Mouse (Mus musculus): ENCODE measurements around the gene Accs. TPM values are rescaled to one million over a fixed set of nuclear protein-coding genes. Genes with fewer than 3 reads are reported as not detected.

Accs gene
- polyA plus RNA-seq, 1 experiment from 2014 or later, result 7.7 TPM

DNA sequence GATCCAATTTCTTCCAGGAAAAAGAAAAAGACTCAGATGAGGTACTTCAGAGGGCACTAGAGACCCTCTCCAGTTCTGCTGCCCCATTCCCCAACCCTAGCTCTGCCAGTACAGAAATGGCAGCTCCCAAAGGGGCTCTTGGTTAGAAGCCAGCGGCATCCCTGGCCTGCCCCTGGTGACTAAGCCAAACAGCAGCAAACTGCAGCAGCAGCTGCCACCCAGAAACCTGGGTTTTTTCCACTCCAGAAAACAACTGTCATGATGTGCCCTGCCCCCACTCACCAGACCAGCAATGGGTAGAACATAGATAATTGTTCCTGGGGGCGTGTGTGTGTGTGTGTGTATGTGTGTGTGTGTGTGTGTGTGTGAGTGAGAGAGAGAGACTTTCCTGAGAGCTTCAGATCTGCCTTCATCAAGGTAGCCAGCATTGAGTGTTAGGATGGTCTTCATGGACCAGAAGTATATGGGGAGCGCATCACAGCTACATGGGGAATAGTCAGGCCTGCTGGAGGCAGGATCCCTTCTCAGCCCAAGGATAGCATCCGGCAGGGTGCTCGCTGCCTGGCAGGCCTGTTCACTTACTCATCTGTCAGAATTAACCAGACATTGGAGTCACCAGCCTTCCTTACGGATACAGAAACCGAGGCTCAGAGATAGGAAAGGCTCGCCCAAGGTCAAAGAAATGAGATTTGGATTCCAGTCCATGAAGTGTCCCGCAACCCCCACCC is 32.1 kb upstream of the Accs start:
- no peak for ATAC-seq (replicated peaks; ENCODE audit: low FRiP score)
- no peaks in the 10 kb centered on the region for H3K9me3 ChIP-seq (ENCODE audit: control insufficient read depth, low read length)
- H3K36me3 ChIP-seq (ENCODE audit: control insufficient read depth, insufficient read depth, low read length), result no peaks in the 10 kb centered on the region
- H3K27me3 ChIP-seq (ENCODE audit: control insufficient read depth, insufficient read depth, low read length), result no peaks in the 10 kb centered on the region
- no peak overlapping the region for H3K27ac ChIP-seq (ENCODE audit: low read depth, low read length)
- no peak overlapping the region for H3K4me2 ChIP-seq (ENCODE audit: low read depth, low read length, severe bottlenecking)
- no peak for DNase-seq (ENCODE audit: low spot score)
- no peak overlapping the region for H3K9ac ChIP-seq (ENCODE audit: low read length)
- 88% methylated on average over 9 of the region's 9 CpGs for WGBS
- H3K4me1 ChIP-seq (replicated peaks; ENCODE audit: control insufficient read depth, insufficient read depth, low read length), result no peaks in the 10 kb centered on the region
- no peak overlapping the region for H3K4me3 ChIP-seq (ENCODE audit: low read depth, low read length)

DNA sequence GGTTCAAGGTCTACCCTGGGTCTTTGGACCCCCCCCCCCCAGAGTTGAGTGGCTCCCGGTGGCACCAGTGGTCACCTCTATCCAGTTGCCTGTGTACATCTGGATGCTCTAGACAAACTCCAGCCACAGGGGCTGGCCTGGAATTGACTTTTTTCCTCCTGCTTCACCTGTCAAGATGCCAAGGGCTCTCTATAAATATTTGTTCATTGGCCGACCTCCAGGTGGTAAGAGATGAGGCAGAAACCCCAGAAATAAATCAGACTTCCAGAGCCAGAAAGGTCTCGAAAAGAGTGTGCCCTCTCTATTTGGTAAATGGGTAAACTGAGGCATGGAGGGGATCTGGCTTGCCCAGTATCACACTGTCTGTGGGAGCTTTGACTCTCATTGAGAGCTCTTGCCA is 31.2 kb upstream of the Accs start:
- DNase-seq (ENCODE audit: low spot score) (no peak), ATAC-seq (replicated peaks; ENCODE audit: low FRiP score) (no peak)
- Histone ChIP-seq H3K9ac (ENCODE audit: low read length) (no peak overlapping the region), H3K4me3 (ENCODE audit: low read depth, low read length) (no peak overlapping the region), H3K36me3 (ENCODE audit: control insufficient read depth, insufficient read depth, low read length) (no peaks in the 10 kb centered on the region), H3K9me3 (ENCODE audit: control insufficient read depth, low read length) (no peaks in the 10 kb centered on the region), H3K4me1 (replicated peaks; ENCODE audit: control insufficient read depth, insufficient read depth, low read length) (no peaks in the 10 kb centered on the region), H3K27ac (ENCODE audit: low read depth, low read length) (no peak overlapping the region), H3K27me3 (ENCODE audit: control insufficient read depth, insufficient read depth, low read length) (no peaks in the 10 kb centered on the region), H3K4me2 (ENCODE audit: low read depth, low read length, severe bottlenecking) (no peak overlapping the region)
- WGBS, result 80% methylated on average over 3 of the region's 3 CpGs

DNA sequence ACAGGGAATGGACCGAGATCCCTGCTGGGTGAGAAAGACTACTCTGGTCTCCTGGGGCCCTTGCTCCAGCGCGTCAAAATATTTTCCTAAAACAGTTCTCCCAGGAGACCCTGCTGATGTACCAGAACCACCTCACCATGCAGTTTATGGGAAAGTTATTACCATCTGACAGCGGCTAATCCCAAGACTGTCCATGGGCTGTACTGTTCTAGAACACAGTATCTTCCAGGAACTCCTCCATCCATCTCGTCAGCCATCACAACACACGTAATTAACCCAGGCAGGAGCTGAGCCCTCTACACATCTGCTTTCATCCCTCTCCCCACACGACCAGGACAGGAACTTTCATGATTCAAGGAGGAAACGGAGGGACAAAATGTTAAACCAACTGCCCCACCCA is 30.7 kb upstream of the Accs start:
- H3K36me3 ChIP-seq (ENCODE audit: control insufficient read depth, insufficient read depth, low read length), result no peaks in the 10 kb centered on the region
- ATAC-seq (replicated peaks; ENCODE audit: low FRiP score) (no peak), DNase-seq (ENCODE audit: low spot score) (no peak)
- 71% methylated on average over 8 of the region's 8 CpGs for WGBS
- H3K4me2 ChIP-seq (ENCODE audit: low read depth, low read length, severe bottlenecking), result no peak overlapping the region
- no peak overlapping the region for H3K27ac ChIP-seq (ENCODE audit: low read depth, low read length)
- H3K9ac ChIP-seq (ENCODE audit: low read length), result no peak overlapping the region
- no peak overlapping the region for H3K4me3 ChIP-seq (ENCODE audit: low read depth, low read length)
- H3K27me3 ChIP-seq (ENCODE audit: control insufficient read depth, insufficient read depth, low read length), result no peaks in the 10 kb centered on the region
- no peaks in the 10 kb centered on the region for H3K4me1 ChIP-seq (replicated peaks; ENCODE audit: control insufficient read depth, insufficient read depth, low read length)
- no peaks in the 10 kb centered on the region for H3K9me3 ChIP-seq (ENCODE audit: control insufficient read depth, low read length)

DNA sequence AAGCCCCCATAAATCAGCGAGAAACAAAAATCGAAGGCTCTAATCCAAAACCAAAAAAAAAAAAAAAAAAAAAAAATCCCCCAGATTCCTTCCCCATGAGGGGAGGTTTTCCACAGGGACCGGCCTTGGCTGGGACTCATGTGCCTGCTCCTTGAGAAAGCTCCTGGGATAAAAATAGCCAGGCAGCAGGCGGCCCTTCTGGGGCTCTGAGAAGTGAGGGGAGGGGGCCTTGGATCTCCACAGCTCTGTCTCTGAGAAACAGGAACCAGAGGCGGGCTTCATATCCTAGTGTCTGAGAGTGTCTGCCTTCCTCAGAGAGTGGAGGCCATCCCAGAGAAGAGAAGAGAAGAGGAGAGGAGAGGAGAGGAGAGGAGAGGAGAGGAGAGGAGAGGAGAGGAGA is 27.3 kb upstream of the Accs start:
- no peaks in the 10 kb centered on the region for H3K9me3 ChIP-seq (ENCODE audit: control insufficient read depth, low read length)
- H3K27ac ChIP-seq (ENCODE audit: low read depth, low read length), result no peak overlapping the region
- H3K4me1 ChIP-seq (replicated peaks; ENCODE audit: control insufficient read depth, insufficient read depth, low read length), result peaks cover 7% of the 10 kb centered on the region; the same call in 1 of the 2 replicates
- no peak overlapping the region for H3K9ac ChIP-seq (ENCODE audit: low read length)
- no peak overlapping the region for H3K4me3 ChIP-seq (ENCODE audit: low read depth, low read length)
- no peaks in the 10 kb centered on the region for H3K36me3 ChIP-seq (ENCODE audit: control insufficient read depth, insufficient read depth, low read length)
- WGBS, result 71% methylated on average over 5 of the region's 5 CpGs
- no peak overlapping the region for H3K4me2 ChIP-seq (ENCODE audit: low read depth, low read length, severe bottlenecking)
- ATAC-seq (replicated peaks; ENCODE audit: low FRiP score), result no peak
- no peaks in the 10 kb centered on the region for H3K27me3 ChIP-seq (ENCODE audit: control insufficient read depth, insufficient read depth, low read length)
- DNase-seq (ENCODE audit: low spot score), result no peak

DNA sequence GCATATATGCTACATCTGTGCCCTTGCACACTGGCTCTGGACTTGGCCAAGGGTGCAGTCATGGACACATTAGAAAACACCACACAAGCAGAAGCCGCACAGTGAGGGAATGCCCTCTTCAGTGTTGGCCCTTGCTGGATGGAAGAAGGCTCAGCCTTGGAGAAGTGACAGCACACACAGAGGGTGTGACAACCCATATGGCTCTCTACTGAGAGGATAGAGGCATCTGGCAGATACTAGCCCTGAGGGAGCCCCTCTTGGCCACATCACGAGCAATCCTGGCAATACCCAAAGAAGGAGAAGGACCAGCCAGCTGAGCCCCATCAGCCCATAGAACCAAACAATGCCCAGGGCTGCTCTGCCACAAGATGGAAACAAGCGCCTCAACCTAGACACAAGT is 24.9 kb upstream of the Accs start:
- WGBS, result 89% methylated on average over 3 of the region's 3 CpGs

DNA sequence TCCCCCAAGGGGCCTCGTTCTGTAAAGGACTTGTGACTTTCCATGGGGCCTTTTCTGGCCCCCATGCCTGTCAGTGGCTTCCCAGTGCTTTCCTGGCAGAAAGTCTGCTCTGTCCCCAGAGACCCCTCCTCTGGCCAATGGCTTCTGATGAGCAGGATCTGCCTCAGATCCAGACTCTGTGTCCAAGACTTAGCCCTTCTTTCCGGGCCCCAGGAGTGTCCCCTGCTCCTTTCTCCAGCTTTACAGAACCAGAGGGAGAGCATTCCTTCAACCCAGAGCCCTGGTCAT is 24.4 kb upstream of the Accs start:
- WGBS, result 36% methylated on average over 2 of the region's 2 CpGs

More for the DNA sequence above, 24.9 kb upstream of the Accs start:
- Histone ChIP-seq H3K27me3 (ENCODE audit: control insufficient read depth, insufficient read depth, low read length) (no peaks in the 10 kb centered on the region), H3K9me3 (ENCODE audit: control insufficient read depth, low read length) (no peaks in the 10 kb centered on the region), H3K36me3 (ENCODE audit: control insufficient read depth, insufficient read depth, low read length) (no peaks in the 10 kb centered on the region), H3K4me2 (ENCODE audit: low read depth, low read length, severe bottlenecking) (no peak overlapping the region), H3K27ac (ENCODE audit: low read depth, low read length) (no peak overlapping the region), H3K4me3 (ENCODE audit: low read depth, low read length) (no peak overlapping the region), H3K4me1 (replicated peaks; ENCODE audit: control insufficient read depth, insufficient read depth, low read length) (peaks cover 7% of the 10 kb centered on the region; the same call in 1 of the 2 replicates), H3K9ac (ENCODE audit: low read length) (no peak overlapping the region)
- ATAC-seq (replicated peaks; ENCODE audit: low FRiP score), result no peak
- no peak for DNase-seq (ENCODE audit: low spot score)

DNA sequence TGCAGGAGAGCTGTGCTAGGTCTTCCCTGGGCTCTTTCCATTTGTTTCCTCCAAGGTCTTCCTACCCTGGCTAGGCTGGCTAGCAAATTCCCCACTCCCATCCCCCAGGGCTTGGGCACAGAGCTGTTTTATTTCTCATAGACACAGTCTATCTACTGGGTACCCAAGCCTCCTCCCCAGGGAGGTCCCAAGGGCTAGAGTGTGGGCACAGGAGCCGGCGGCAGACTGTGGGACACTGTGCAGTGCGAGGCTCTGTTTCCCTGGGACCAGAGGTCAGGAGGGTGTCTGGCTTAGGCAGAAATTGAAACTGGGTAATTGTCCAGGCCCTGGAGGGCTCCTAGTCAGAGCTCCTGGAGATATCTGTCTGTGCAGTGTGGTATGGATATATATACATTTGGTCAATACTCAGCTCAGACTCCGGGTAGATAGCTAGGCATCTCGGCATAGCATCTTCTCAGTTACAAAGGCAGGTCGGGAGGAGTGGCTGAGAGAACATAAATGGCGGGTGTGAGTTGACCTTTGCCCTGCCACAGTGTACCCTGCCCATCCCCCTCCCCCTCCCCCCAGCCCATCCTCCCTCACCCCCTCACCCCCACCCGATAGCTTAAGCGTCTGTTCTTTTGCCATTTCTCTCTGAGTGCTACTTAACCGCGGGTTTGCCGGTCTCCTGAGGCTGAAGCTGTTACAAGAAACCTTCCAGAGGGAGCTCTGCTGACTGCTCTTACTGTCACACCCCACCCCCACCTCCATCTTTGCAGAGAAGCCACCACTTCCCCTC is 23.9 kb upstream of the Accs start:
- ATAC-seq (replicated peaks; ENCODE audit: low FRiP score), result peak; percentile 29; the same call in 1 of the 2 replicates
- Histone ChIP-seq H3K4me1 (replicated peaks; ENCODE audit: control insufficient read depth, insufficient read depth, low read length) (peaks cover 7% of the 10 kb centered on the region; the same call in 1 of the 2 replicates), H3K4me2 (ENCODE audit: low read depth, low read length, severe bottlenecking) (no peak overlapping the region), H3K27ac (ENCODE audit: low read depth, low read length) (peak overlapping the region; percentile 25; the same call in 1 of the 2 replicates), H3K9ac (ENCODE audit: low read length) (no peak overlapping the region), H3K4me3 (ENCODE audit: low read depth, low read length) (no peak overlapping the region), H3K27me3 (ENCODE audit: control insufficient read depth, insufficient read depth, low read length) (no peaks in the 10 kb centered on the region), H3K36me3 (ENCODE audit: control insufficient read depth, insufficient read depth, low read length) (no peaks in the 10 kb centered on the region), H3K9me3 (ENCODE audit: control insufficient read depth, low read length) (no peaks in the 10 kb centered on the region)
- 25% methylated on average over 12 of the region's 12 CpGs for WGBS
- no peak for DNase-seq (ENCODE audit: low spot score)

More for the DNA sequence above, 24.4 kb upstream of the Accs start:
- DNase-seq (ENCODE audit: low spot score), result no peak
- Histone ChIP-seq H3K27me3 (ENCODE audit: control insufficient read depth, insufficient read depth, low read length) (no peaks in the 10 kb centered on the region), H3K4me1 (replicated peaks; ENCODE audit: control insufficient read depth, insufficient read depth, low read length) (peaks cover 7% of the 10 kb centered on the region; the same call in 1 of the 2 replicates), H3K27ac (ENCODE audit: low read depth, low read length) (no peak overlapping the region), H3K9ac (ENCODE audit: low read length) (no peak overlapping the region), H3K4me2 (ENCODE audit: low read depth, low read length, severe bottlenecking) (no peak overlapping the region), H3K4me3 (ENCODE audit: low read depth, low read length) (no peak overlapping the region), H3K9me3 (ENCODE audit: control insufficient read depth, low read length) (no peaks in the 10 kb centered on the region), H3K36me3 (ENCODE audit: control insufficient read depth, insufficient read depth, low read length) (no peaks in the 10 kb centered on the region)
- no peak for ATAC-seq (replicated peaks; ENCODE audit: low FRiP score)

DNA sequence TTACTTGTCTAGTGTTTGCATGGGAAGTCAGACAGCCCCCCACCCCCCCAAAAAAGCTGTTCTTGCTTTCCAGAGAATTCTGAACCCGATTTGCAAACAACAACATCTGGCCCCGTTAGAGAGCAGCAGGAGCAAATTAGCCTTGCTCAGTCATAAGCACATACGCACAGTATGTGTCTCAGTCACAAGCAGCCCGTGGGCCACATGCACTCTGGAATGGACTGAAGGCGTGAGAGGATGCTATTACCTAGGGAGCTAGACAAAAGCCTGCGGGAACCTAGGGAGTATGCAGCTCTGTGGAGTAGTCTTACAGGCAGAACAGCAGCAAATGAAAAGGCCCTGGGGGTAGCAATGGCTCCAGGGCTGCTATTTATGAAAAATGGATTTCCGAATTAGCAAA is 22.5 kb upstream of the Accs start:
- WGBS, result 60% methylated on average over 7 of the region's 7 CpGs
- H3K27ac ChIP-seq (ENCODE audit: low read depth, low read length), result 0 out of 2 replicates have a peak overlapping the region, but pooled peaks have one; percentile 18

More for the DNA sequence above, 22.5 kb upstream of the Accs start:
- Histone ChIP-seq H3K9me3 (ENCODE audit: control insufficient read depth, low read length) (no peaks in the 10 kb centered on the region), H3K36me3 (ENCODE audit: control insufficient read depth, insufficient read depth, low read length) (no peaks in the 10 kb centered on the region), H3K4me1 (replicated peaks; ENCODE audit: control insufficient read depth, insufficient read depth, low read length) (peaks cover 7% of the 10 kb centered on the region; the same call in 1 of the 2 replicates), H3K4me2 (ENCODE audit: low read depth, low read length, severe bottlenecking) (no peak overlapping the region), H3K4me3 (ENCODE audit: low read depth, low read length) (no peak overlapping the region), H3K9ac (ENCODE audit: low read length) (no peak overlapping the region), H3K27me3 (ENCODE audit: control insufficient read depth, insufficient read depth, low read length) (no peaks in the 10 kb centered on the region)
- DNase-seq (ENCODE audit: low spot score) (no peak), ATAC-seq (replicated peaks; ENCODE audit: low FRiP score) (no peak)

Data from forebrain, embryonic 11.5 days (tissue).